Mouse (Mus musculus): Measurements from ENCODE around the gene Ttc39b. TPM values are rescaled to one million over a fixed set of nuclear protein-coding genes. Genes with fewer than 3 reads are reported as not detected.

Gene Ttc39b
- total and polyA plus RNA-seq, 3 experiments, result 11.3 to 109 (median 21.1) TPM

- Histone ChIP-seq H3K36me3 (ENCODE audit: control insufficient read depth in 1 of 2, insufficient read depth in 2 of 2, low read length in 2 of 2) (peaks cover 8 to 30% of the 10 kb centered on the region in 2 experiments; a peak in 3 of 4 replicates), H3K4me1 (ENCODE audit: control insufficient read depth in 1 of 2, insufficient read depth in 2 of 2, low read length in 2 of 2) (peaks cover 16 to 29% of the 10 kb centered on the region in 2 experiments), H3K4me3 (ENCODE audit: control insufficient read depth in 1 of 2, insufficient read depth in 1 of 2, low read depth in 2 of 2, low read length in 2 of 2) (no peak overlapping the region), H3K27ac (ENCODE audit: control insufficient read depth, low read depth, low read length) (no peak overlapping the region), H3K9ac (ENCODE audit: control insufficient read depth, low read depth, low read length, poor library complexity, severe bottlenecking) (no peak overlapping the region), H3K79me2 (ENCODE audit: control insufficient read depth, insufficient read depth, low read length, poor library complexity) (peaks cover 9% of the 10 kb centered on the region), H3K27me3 (ENCODE audit: control insufficient read depth in 1 of 2, insufficient read depth in 2 of 2, low read length in 2 of 2) (no peaks in the 10 kb centered on the region), H3K9me3 (replicated peaks; ENCODE audit: insufficient read depth, low read length) (no peaks in the 10 kb centered on the region)
- no peak for DNase-seq (ENCODE audit: low read depth, low spot score)
- no peak for TF ChIP-seq E2F4 (IDR thresholded peaks at IDR 0.05; ENCODE audit: borderline replicate concordance, low read depth, low read length)
- no peak for TF ChIP-seq POLR2AphosphoS5 (IDR thresholded peaks at IDR 0.05; ENCODE audit: borderline replicate concordance, low read depth, low read length)
- no peak for TF ChIP-seq MEF2A (IDR thresholded peaks at IDR 0.05; ENCODE audit: extremely low read depth, insufficient replicate concordance, low read depth, low read length, poor library complexity, severe bottlenecking)
- no peak for TF ChIP-seq KAT2A (conservative IDR thresholded peaks at IDR 0.05; ENCODE audit: low read depth, low read length)
Observed at GRCm38 (mm10) chr4:83270481-83270880, 53.6 kb downstream of the Ttc39b start.

- Histone ChIP-seq H3K27me3 (ENCODE audit: control insufficient read depth in 1 of 2, insufficient read depth in 2 of 2, low read length in 2 of 2) (no peaks in the 10 kb centered on the region), H3K4me1 (ENCODE audit: control insufficient read depth in 1 of 2, insufficient read depth in 2 of 2, low read length in 2 of 2) (peaks cover 11 to 23% of the 10 kb centered on the region in 2 experiments), H3K36me3 (ENCODE audit: control insufficient read depth in 1 of 2, insufficient read depth in 2 of 2, low read length in 2 of 2) (peaks cover 8 to 23% of the 10 kb centered on the region in 2 experiments; a peak in 3 of 4 replicates), H3K27ac (ENCODE audit: control insufficient read depth, low read depth, low read length) (peak overlapping the region; percentile 31), H3K4me3 (ENCODE audit: control insufficient read depth in 1 of 2, insufficient read depth in 1 of 2, low read depth in 2 of 2, low read length in 2 of 2) (no peak overlapping the region), H3K9me3 (replicated peaks; ENCODE audit: insufficient read depth, low read length) (no peaks in the 10 kb centered on the region), H3K9ac (ENCODE audit: control insufficient read depth, low read depth, low read length, poor library complexity, severe bottlenecking) (no peak overlapping the region; the same call in 1 of the 2 replicates), H3K79me2 (ENCODE audit: control insufficient read depth, insufficient read depth, low read length, poor library complexity) (peaks cover 7% of the 10 kb centered on the region)
- 0 out of 2 replicates have a peak, but pooled peaks have one; percentile 29 for TF ChIP-seq MAX (IDR thresholded peaks at IDR 0.05; ENCODE audit: low read length)
- 0 out of 2 replicates have a peak, but pooled peaks have one; percentile 5 for TF ChIP-seq TAL1 (IDR thresholded peaks at IDR 0.05; ENCODE audit: low read length)
- peak; percentile 21 to 25; a peak in 2 of 4 replicates for TF ChIP-seq EP300 (IDR thresholded peaks at IDR 0.05; ENCODE audit: low read depth in 1 of 2, low read length in 2 of 2)
- TF ChIP-seq ZKSCAN1 (IDR thresholded peaks at IDR 0.05; ENCODE audit: low read depth, low read length), result no peak
- no peak for TF ChIP-seq SMC3 (IDR thresholded peaks at IDR 0.05; ENCODE audit: low read depth, low read length)
- no peak for TF ChIP-seq MYB (IDR thresholded peaks at IDR 0.05; ENCODE audit: low read depth, low read length)
- TF ChIP-seq GABPA (IDR thresholded peaks at IDR 0.05; ENCODE audit: low read depth, low read length), result no peak
- peak; percentile 68 for DNase-seq (ENCODE audit: low read depth, low spot score)
Observed at GRCm38 (mm10) chr4:83269614-83270013, 54.4 kb downstream of the Ttc39b start.

- H3K9me3 ChIP-seq (replicated peaks; ENCODE audit: insufficient read depth, low read length), result no peaks in the 10 kb centered on the region
- no peak overlapping the region for H3K9ac ChIP-seq (ENCODE audit: control insufficient read depth, low read depth, low read length, poor library complexity, severe bottlenecking)
- H3K36me3 ChIP-seq (ENCODE audit: control insufficient read depth in 1 of 2, insufficient read depth in 2 of 2, low read length in 2 of 2), result peaks cover 7 to 10% of the 10 kb centered on the region in 2 experiments; a peak in 3 of 4 replicates
- no peaks in the 10 kb centered on the region for H3K27me3 ChIP-seq (ENCODE audit: control insufficient read depth in 1 of 2, insufficient read depth in 2 of 2, low read length in 2 of 2)
- H3K27ac ChIP-seq (ENCODE audit: control insufficient read depth, low read depth, low read length), result no peak overlapping the region
- H3K4me3 ChIP-seq (ENCODE audit: control insufficient read depth in 1 of 2, insufficient read depth in 1 of 2, low read depth in 2 of 2, low read length in 2 of 2), result no peak overlapping the region
- TF ChIP-seq ZMIZ1 (IDR thresholded peaks at IDR 0.05; ENCODE audit: low read depth, low read length) (no peak), MAX (IDR thresholded peaks at IDR 0.05; ENCODE audit: low read length) (no peak), ETS1 (IDR thresholded peaks at IDR 0.05; ENCODE audit: low read depth, low read length) (no peak), RAD21 (IDR thresholded peaks at IDR 0.05; ENCODE audit: low read depth, low read length) (no peak), TBP (IDR thresholded peaks at IDR 0.05; ENCODE audit: low read depth, low read length) (no peak), USF1 (IDR thresholded peaks at IDR 0.05; ENCODE audit: low read depth, low read length) (no peak), USF2 (IDR thresholded peaks at IDR 0.05; ENCODE audit: borderline replicate concordance in 1 of 2, insufficient read depth in 1 of 2, low read depth in 1 of 2, low read length in 2 of 2) (no peak)
- no peak for DNase-seq (ENCODE audit: low read depth, low spot score)
- H3K4me1 ChIP-seq (ENCODE audit: control insufficient read depth in 1 of 2, insufficient read depth in 2 of 2, low read length in 2 of 2), result peaks cover 0 to 7% of the 10 kb centered on the region in 2 experiments; a peak in 3 of 4 replicates
- no peaks in the 10 kb centered on the region; the same call in 1 of the 2 replicates for H3K79me2 ChIP-seq (ENCODE audit: control insufficient read depth, insufficient read depth, low read length, poor library complexity)
Observed at GRCm38 (mm10) chr4:83265926-83266692, 57.9 kb downstream of the Ttc39b start.
